Mouse (Mus musculus): ENCODE data around the gene Sult2b1.
A peak's percentile ranks its signal among the peaks of the same experiment; 100 is the strongest.

The Sult2b1 gene

GRCm38 (mm10) chr7:45723781-45724180, 60.7 kb downstream of the Sult2b1 start:
- DNase-seq: no peak

GRCm38 (mm10) chr7:45723301-45723700, 61.2 kb downstream of the Sult2b1 start:
- DNase-seq: no peak

GRCm38 (mm10) chr7:45722348-45722713, 62.1 kb downstream of the Sult2b1 start:
- no peak for DNase-seq

- no peak for DNase-seq
Measured at GRCm38 (mm10) chr7:45721642-45722347, 62.7 kb downstream of the Sult2b1 start.

- DNase-seq: no peak
Measured at GRCm38 (mm10) chr7:45721234-45721571, 63.3 kb downstream of the Sult2b1 start.

GRCm38 (mm10) chr7:45720413-45721233, 63.8 kb downstream of the Sult2b1 start, which contains the start of gene Fam83e:
Fam83e (plus strand) TSS chr7:45721212.
- no peak for DNase-seq

- no peak for DNase-seq
Measured at GRCm38 (mm10) chr7:45719738-45720412, 64.6 kb downstream of the Sult2b1 start.

- DNase-seq: no peak
Measured at GRCm38 (mm10) chr7:45719180-45719579, 65.3 kb downstream of the Sult2b1 start.

- no peak for DNase-seq
Measured at GRCm38 (mm10) chr7:45718331-45718730, 66.1 kb downstream of the Sult2b1 start.

GRCm38 (mm10) chr7:45717918-45718297, 66.6 kb downstream of the Sult2b1 start, which contains the start of gene Sphk2:
Sphk2 (minus strand) TSS chr7:45718002.
- DNase-seq: peak; percentile 97

GRCm38 (mm10) chr7:45716952-45717917, 67.2 kb downstream of the Sult2b1 start:
- no peak for DNase-seq

GRCm38 (mm10) chr7:45716460-45716857, 68.0 kb downstream of the Sult2b1 start:
- no peak for DNase-seq

GRCm38 (mm10) chr7:45715741-45716459, 68.6 kb downstream of the Sult2b1 start:
- no peak for DNase-seq

- peak; percentile 91 to 96 for DNase-seq
Measured at GRCm38 (mm10) chr7:45715090-45715708, 69.3 kb downstream of the Sult2b1 start, which contains the start of gene Rpl18. Rpl18 (plus strand) TSS chr7:45715457.

GRCm38 (mm10) chr7:45714630-45715089, 69.8 kb downstream of the Sult2b1 start:
- DNase-seq: no peak

GRCm38 (mm10) chr7:45713881-45714520, 70.5 kb downstream of the Sult2b1 start:
- DNase-seq: no peak

- DNase-seq: no peak
Measured at GRCm38 (mm10) chr7:45713396-45713795, 71.1 kb downstream of the Sult2b1 start.

GRCm38 (mm10) chr7:45712022-45712757, 72.3 kb downstream of the Sult2b1 start:
- DNase-seq: no peak

GRCm38 (mm10) chr7:45711316-45712021, 73.0 kb downstream of the Sult2b1 start:
- no peak for DNase-seq

All from spleen, adult 18-20 months (tissue).